Mouse (Mus musculus) heart, postnatal 4 days (tissue): ENCODE measurements at regions not wholly inside any gene's neighbourhood (a gene's known extent, or its start where the extent isn't known, plus 50 kb on each side); places are given as distances from the start of the nearest gene placed in this dataset.
A peak's percentile ranks its signal among the peaks of the same experiment; 100 is the strongest.
"Not testable (repeated sequence)": the region's sequence is repeated elsewhere in the genome, so short reads cannot be mapped to it uniquely, and the experiment has no call there.

Source experiments
- DNase-seq: peaks from one replicate; pipeline ENCODE4 v3.0.0; 2021

DNA sequence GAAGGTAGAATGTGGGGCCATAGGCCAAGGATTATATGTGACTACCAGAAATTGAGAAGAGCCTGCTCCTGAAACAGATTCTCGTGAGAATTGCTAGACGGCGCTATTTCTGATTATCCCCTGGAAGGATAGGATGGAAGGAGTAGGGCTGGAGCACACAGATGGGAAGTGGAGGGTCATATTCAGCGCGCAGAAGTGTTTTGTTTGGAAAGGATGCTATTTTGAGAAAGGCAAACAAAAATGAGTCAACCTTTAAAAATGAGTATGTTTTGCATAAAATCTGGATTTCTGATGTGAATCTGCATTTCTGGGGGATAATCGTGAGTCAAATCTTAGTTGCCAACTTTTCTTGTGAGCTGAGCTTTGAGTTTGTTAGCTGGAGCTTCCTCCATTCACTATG lies 58.1 kb upstream of the Fshb start:
- no peak for DNase-seq

- DNase-seq = no peak
These were observed 59.4 kb upstream of the Fshb start for GRCm38 (mm10) chr2:107118711-107119474.

DNA sequence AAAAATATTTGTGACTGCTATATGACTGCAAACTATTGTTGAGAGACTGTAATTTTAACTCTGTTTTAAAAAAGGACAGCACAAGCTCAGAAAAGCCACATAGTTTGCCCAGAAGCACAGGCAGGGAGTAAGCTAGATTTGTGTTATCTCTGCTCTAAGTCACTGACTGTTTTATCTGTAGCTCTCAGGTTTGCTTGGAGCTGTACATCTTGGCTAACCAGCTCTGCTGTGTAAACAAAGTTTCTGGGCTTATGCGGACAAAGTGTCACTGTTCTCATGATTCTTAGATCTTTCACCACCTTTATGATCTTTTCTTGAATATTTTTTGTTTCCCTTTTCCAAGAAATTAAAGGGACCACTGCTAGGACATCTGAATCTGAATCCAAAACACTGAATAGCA lies 60.2 kb upstream of the Fshb start:
- DNase-seq = no peak

DNA sequence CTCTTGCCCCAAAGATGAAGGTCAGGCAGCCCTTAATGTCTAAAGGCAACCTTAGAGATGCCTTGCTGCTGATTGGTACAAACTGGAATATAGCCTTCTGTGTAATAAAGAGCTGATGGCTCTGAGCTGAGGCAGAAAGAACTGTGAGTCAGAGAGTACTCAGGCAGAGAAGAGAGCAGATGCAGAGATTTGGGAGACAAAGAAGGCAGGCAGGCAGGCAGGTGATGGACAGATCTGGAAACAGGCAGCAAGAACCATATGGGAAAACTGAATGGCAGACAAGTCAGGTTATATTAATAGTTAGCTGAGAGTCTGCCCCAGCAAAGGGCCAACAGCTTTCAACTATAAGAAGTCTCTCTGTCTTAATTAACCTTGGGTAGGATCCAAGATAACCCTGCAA lies 73.7 kb upstream of the Fshb start:
- no peak for DNase-seq

- no peak for DNase-seq
These were observed 89.9 kb upstream of the Fshb start for GRCm38 (mm10) chr2:107149317-107149716.

GRCm38 (mm10) chr2:107149851-107150250 lies 90.4 kb upstream of the Fshb start:
- no peak for DNase-seq

GRCm38 (mm10) chr2:107150373-107150772 lies 90.9 kb upstream of the Fshb start:
- DNase-seq = no peak

- DNase-seq = no peak
These were observed 92.4 kb upstream of the Fshb start for GRCm38 (mm10) chr2:107151878-107152277.

DNA sequence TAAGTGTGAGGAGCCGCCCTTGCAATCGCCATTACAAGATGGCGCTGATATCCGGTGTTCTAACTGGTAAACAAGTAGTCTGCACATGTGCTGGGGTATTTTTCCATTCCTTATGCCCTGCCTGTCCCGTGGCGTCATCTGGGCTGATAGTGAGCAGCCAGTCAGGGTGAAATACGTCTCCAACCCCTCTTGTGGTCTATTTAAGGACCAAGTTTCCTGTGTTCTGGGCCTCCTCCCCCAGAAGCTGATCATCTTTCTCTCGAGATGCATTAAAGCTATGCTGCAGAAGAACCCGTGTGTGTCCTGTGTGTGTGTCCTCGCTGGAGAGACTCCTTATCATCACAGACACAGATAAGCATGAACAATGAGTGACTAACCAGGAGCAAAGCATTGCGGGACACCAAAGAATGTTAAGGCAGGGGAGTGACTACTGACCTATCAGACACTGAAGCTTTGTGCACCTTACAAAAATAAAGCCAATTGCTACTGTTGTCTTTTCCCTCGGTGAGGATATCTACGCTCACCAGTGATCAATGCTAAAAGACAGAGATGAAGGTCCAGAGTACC lies 99.5 kb upstream of the Fshb start:
- not testable (repeated sequence) for DNase-seq

- DNase-seq = peak; percentile 9
These were observed 114.7 kb upstream of the Kcna4 start for GRCm38 (mm10) chr2:107175721-107176120.

GRCm38 (mm10) chr2:107183066-107183465 lies 107.4 kb upstream of the Kcna4 start:
- DNase-seq = no peak

DNA sequence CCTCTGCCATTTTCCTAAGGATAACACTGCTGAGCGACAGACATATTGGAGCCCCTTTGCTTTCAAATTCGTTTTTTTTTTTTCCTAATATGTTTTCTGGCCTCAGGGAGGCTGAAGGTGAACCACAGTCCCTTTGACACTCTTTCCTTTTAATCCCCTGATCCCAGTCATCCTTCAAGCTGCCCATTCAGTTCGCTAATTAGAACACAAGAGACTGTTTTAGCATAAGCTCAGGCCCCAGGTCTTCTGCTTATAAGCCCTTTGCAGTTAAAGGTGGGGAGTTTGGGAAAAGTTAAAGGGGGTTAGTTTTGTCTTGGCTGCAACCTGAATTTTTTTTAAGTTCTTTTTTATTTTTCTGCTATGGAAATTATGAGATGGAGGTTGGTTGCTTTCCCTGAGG lies 105.6 kb upstream of the Kcna4 start:
- no peak for DNase-seq

DNA sequence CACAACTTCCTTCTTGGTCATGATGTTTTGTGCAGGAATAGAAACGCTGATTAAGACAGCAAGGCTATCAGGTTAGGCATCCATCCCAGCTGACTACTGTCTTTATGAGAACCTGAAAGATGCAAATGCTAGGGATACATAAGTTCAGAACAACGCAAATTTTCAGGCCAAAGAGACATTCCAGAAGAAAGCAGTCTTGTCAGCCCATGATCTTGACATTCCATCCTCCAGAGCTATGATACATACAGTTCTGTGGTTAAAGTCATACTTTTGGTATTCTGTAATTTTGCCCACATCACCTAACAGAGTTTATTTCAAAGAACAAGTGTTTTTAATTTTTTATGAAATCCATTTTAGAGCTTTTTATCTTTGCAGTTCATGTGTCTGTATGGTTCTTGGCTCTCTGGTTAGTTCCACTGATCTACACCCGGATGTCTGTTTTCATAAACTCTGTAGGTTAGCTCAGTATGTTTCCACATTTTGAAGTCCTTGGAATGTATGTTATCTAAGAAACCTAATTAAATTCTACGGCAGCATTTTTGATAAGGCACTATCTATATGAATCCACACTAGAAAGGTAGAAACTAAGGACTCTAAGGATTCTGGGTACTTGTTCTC lies 88.5 kb upstream of the Kcna4 start:
- no peak for DNase-seq

DNA sequence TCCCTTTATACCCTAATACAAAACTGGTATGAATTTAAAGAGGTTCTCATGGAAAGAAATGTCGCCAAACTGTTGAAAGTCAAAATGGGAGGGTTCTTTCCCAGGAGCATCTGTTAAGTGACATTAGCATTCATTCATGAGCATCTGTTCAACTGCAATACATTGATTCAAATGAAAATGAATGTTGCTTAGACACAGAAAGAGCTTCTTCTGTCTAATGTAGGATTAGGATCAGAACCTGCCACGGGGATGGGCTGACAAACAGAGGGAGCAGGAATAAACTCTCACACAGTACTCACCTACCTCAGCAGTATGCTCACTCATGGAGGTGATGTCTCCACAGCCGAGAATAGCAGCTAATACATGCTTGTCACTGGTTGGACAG lies 88.0 kb upstream of the Kcna4 start:
- no peak for DNase-seq

DNA sequence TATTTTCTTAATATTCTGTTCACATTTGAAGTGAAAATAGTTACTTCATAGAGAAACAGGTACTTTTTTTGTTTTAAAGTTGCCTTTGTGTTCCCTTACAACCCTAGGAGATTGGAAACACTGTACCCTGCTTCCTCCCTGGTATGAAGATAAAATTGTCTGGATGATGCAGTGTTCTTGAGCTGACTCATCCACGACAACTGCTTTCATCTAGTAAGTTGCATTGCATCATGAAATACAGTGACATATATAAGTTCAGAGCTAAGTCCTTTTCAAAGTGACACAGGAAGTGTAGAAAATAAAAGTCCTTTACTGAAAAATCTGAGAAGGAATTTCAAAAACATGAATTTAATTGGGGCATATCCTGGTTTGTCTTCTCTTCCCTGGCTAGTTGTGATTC lies 68.9 kb upstream of the Kcna4 start:
- no peak for DNase-seq

DNA sequence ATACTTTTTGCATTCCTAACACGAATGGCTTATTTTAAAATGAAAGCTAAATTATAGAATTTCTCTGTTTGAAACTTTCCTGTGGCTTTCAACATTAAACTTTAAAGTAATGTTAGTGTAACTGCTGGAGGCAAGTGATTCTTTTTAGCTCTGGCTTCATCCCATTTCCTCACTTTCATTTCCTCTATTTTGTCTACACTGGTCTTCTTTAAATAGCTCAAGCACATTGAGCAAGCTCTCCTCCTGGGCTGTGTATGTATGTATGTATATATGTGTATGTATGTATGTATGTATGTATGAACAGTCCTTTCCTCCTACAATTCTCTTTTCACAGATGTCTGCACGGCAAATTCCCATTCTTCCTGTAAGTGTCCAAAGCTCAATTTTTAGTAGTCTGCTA lies 65.8 kb upstream of the Kcna4 start:
- no peak for DNase-seq

- no peak for DNase-seq
These were observed 63.0 kb upstream of the Kcna4 start for GRCm38 (mm10) chr2:107227486-107227885.

DNA sequence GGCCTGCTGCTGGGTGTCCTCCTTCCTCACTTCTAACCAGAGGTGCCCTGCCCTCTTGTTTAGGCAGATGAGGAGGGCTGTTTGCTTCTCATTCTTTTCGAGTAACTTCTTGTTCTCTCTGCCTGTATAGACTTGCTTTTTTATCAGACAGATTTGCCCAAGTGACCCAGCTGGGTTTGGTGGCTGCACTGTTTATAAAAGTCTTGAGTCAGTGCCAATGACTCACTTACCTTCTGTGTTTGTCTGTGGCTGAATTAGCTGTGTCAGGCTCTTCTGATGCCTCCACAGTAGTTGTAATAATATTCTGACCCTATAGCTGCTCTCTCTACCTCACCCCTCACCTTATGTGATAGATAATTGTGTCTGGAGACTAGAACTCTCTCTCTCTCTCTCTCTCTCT lies 62.2 kb upstream of the Kcna4 start:
- peak; percentile 6 for DNase-seq

DNA sequence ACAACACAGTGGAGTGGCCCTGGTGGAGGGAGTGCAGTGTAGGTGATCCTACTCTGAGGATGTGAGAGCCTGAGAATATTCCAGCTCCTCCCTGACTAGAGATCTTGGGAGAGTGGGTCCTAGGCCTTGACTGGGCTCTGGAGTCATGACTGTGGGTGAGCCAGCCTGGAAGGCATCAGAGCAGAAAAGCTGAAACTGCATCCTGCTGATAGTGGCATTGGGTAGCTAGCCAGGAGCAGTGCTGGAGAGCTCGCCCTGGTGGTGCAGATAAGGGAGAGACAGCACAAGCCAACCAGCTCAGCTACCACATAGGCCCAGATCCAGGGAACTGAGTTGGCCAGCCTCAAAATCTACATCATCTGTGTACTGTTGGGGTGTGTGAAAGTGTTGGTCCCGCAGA lies 58.8 kb upstream of the Kcna4 start:
- DNase-seq = peak; percentile 20

GRCm38 (mm10) chr2:107232885-107233284 lies 57.6 kb upstream of the Kcna4 start:
- no peak for DNase-seq
